Mouse (Mus musculus) spleen, postnatal 4 days (tissue): ENCODE data around the gene Epb41.
A peak's percentile ranks its signal among the peaks of the same experiment; 100 is the strongest.

Experiments used
- DNase-seq, 2 experiments: peaks; one replicate each; pipeline ENCODE4 v3.0.0; 2022; ENCODE audit warnings: low spot score in 2 of 2

The Epb41 gene

DNA sequence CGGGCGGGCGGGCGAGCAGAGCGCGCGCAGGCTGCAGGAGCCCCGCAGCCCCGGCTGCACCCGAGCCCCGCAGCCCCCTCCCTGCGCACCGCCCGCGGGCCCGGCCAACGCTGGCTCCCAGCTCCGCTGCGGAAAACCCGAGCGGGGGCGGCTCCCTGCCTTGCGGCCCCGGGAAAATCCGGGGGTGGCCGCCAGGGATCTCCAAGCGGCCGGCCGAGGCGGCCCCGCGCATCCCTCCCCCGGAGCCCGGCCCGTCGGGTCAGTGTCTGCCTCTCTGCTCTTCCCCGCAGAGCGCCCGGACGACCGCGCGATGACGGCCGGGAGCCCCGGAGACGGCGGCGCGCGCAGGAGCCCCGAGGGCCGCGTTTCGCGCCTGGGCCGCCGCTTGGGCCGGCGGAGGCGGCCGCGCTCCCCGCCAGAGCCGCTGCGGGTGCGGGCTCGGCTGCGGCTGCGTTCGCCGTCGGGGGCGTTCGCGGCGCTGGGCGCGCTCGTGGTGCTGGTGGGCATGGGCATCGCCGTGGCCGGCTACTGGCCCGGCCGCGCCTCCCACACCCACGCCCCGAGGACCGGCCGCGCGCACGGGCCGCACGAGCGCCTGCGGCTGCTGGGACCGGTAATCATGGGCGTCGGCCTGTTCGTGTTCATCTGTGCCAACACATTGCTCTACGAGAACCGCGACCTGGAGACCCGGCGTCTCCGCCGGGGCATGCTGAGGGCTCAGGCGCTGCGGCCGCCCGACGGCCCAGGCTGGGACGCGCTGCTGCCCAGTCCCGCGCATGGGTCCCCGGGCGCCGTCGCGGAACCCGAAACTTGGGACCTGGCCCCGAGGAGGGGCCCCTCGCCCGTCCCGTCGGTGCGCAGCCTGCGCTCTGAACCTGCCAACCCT, 153.4 kb downstream of the Epb41 start, which contains the start of gene Tmem200b:
Gene Tmem200b, plus strand, starts transcription at position 311 of the 886 bp plus-strand sequence.
- no peak for DNase-seq

DNA sequence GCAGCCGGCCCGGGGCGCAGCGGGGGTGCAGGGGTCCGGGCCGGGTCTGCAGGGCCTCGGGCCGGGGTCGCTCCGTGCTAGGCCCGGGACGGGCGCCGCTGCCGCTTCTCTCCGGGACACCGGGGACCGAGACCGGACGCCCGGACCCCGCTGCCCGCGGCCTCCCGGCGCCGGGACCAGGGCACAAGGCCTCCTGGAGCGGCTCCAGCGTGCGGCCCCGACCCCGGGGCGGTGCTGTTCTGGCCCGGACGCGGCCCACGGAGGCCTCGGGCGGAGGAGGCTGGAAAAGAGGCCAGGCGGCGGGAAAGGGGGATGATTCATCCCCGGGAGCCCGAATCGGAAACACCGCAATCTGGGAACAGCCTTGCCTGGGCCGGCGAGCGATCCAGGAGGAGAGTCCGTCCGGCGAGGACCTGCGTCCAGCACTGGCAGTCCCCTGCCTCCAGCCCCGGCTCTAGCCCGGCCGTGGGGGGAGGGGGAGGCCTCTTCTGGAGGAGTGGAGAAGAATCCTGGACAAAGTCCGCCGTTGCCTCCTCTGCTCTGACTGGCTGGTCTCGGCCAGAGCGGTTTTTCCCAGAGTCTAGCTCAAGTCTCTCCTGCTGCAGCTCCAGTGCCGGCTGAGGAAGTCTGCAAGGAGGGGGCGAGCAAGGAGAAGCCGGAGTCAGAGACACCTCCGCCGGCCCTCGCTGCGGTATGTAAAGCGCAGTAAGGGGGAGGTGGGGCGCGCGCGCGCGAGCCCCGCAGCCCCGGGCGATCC, 154.3 kb downstream of the Epb41 start:
- DNase-seq = no peak

DNA sequence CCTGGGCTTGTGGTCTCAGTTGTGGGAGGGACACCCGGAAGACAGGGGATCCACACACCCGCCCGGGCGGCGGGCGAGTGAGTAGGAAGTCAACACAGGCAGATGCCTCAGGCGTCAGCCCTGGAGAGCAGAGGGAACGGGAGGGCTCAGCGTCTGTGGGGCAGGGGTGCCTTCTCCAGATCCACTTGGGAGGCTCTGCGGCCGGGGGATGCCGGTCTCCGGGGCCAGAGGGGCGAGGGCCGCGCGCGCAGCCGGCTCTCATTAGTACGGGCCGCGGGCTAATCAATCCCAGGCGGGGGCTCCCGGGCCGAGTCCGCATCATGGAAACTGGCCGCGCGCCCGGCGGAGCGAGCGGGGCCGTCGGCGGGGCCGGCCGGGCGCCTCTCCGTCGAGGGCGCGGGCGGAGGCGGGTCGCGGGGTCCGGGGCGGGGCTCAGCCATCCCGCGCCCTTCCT, 155.0 kb downstream of the Epb41 start:
- no peak for DNase-seq

DNA sequence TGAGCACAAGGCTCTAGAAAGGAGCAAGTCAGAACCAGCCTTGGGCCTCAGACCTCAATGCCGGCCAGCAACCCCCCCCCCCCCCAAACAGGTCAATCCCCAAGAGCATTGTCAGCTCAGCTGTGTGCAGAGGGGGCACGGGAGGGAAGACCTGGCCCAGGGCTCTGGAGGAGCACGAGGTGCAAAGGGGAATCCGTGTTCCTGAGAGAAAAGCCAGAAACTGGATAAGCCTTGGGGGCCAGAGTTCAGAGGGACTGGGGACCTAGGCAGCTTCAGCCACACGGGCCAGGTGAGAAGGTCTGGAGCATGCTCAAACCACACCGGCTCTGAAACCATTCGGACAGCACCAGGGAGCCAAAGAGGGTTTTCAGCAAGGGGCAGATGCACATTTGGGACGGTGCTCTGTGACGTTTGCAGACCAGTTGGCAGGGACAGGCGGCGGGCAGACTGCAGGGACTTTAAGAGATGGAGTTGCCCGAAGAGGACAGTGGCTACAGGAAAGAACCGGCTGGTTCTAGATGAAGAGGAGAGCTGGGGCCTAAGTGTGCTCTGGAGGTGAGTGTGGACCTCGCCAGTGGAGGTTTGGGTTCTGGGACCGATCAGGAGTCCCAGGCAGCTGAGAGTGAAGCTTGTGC, 155.5 kb downstream of the Epb41 start:
- DNase-seq = no peak

DNA sequence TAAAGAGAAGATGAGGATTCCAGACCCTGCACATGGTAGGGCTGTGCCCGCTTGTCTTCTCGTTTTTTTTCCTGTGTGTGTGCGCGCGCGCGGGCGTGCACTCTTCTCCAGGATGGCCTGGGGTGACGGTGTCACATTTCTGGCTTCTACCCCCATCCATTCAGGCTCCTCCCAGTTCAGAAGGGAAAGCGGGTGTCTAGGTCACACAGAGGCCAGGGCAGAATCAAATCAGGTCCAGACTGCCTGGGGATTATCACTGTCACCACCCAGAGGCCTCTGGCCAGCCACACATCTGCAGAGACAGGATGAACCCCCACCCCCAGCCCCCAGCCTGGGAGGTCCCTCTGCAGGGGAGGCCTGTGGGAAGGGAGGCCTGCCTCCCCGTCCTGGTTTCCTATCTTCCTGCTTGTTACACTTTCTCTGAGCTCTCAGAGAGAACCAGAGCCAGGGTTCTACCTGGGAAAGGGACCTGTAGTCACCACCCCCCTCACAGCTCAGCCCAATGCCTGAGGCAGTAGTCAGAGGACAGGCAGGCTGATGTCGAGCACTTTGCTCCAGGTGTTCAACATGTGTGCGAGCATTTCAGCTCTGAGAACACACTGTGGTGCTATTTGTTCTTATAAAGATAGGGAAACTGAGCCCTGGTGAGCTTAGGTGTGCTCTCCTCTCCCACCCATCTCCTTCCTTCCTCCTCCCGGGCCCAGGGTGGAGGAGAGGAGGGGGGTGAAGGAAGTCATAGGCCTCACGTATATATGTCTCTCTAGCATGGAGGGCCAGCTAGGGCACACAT, 156.2 kb downstream of the Epb41 start:
- no peak for DNase-seq

DNA sequence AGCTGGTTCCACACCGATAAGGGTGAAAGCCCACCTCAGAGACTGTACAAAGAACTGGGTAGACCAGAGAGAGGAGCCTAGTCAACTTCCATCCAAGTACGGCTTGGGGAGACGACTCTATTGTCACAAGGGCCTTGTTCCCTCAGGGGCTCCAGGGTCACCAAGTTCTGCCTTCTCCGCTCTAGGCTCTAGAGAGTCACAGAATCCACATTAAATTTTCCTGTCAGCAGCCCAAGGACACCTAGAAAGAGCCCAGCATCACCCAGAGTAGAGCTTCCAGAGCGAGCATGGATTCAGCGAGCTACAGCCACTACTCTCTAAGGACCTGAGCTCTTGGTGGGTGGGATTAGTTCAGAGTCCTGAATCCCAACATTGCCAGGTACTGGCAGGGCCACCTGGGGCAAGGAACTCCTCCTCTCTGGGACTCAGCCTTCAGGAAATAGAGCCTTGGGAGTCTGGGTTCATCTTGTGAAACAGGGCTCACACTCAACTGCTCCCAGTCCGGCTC, 157.0 kb downstream of the Epb41 start:
- DNase-seq = no peak

DNA sequence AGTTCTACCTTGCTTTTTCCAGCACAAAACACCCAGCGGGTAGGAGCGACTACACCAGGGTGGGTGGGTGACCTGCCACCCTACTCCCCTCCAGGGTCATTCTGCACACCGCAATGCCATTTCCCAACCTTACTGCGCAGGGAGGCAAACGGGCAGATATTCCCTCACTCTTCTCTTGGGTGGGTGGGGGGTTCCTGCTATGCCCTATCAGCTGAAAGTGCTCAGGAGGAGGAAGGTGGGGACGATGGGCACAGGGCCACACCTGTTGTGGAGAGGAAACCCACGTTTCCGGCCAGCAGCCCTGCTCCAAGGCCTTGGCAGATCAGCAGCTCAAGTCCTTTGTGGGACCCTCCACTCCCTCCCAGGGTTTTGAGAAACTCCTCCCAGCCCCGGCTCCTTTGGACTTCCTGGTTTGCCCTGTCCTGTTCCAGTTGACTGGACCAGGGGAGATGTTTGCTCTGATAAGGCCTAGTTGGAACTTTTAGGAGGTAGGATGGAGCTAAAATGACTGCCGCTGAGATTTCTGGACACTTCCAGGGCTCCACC, 158.0 kb downstream of the Epb41 start:
- DNase-seq = no peak

DNA sequence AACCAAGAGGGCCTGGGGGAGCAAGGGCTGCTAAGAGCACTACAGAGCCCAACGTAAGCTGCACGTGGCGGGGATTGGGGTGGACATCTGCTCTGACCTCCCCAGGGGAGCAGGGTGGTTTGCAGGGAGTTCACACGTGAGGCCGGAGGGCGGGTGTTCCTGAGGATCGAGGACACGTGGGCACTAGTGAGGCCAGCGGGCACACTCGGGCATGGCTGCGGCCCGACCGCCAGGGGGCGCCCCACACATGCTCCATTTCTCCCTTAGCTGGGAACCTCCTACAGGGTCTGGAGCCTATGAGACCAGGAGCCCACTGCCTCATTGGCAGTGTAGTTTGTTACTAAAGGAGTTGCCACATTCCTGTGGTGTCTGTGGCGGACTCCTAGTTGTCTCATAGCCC, 158.7 kb downstream of the Epb41 start:
- peak; percentile 79 to 94 for DNase-seq

DNA sequence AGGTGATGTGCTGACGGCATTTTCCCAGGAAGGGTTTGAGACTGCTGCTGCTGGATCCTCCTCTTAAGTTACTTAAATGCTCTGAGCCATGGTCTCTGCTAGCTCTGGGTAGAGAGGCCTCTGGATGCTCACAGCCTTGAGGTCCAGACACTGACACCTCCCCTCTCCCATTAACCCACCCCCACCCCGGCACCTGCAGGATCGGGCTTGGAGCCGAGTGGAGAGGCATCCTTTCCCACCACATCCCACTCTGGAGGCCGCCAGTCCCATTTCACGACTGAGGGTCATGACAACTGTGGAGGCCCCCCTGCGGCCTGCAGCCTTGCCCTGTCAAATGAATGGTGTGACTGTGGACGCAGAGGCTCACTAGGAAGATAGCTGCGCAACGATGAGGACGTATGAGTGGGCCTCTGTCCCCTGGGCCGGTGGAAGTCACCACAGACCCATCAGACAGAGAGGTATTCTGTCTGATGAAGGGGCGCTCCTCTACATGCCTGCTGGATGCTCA, 159.2 kb downstream of the Epb41 start:
- no peak for DNase-seq

DNA sequence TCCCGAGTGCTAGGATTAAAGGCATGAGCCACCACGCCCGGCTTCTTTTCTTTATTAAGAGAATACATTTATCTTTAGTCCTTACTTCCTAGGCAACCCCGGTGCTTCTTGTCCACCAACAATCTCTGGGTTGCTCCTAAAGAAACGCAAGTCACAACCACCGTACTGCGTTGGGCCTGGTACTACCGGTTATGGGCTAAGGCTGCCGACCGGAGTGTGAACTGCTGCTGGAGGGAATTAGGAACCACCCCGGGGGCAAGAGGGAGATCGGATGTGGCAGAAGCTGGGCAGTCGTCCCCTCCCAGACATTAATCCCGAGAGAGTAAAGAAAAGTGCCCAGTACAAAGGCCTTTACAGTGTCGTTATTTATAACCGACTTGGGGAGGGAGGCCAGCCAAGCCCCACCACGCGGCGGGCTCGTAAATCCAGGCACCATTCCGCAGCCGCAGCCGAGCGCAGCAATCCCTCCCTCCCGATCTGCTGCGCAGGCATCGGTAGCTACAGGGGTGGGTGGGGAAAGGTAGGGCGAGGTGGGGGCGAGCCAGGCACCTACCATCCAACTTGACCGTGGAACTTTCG, 160.1 kb downstream of the Epb41 start:
- no peak for DNase-seq

DNA sequence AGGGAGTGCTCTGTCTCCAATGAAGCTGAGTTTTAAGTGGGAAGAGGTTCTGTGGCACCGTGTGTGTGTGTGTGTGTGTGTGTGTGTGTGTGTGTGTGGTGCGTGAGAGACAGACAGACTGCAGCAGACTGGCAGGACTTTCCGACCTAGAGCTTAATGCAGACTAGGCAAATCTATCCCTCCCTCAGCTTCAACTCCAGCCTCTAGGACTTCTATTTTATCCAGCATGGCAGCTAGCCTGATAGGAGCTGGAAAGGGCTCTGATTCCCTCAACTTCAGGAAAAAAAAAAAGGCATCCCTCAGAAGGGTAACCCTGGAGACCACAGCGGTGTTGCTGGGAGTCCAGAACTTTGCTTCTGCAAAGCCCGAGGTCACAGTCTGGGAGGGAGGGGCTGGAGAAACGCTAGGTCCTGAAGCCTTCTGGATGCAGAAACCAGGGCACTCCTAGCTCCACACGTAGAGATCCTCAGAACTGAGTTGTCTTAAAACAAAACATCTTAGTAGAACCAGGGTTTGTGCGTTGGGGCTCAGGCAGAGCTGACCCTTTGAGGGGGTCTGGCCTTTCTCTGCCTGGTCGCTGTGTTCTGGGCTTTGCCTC, 161.0 kb downstream of the Epb41 start:
- no peak for DNase-seq

DNA sequence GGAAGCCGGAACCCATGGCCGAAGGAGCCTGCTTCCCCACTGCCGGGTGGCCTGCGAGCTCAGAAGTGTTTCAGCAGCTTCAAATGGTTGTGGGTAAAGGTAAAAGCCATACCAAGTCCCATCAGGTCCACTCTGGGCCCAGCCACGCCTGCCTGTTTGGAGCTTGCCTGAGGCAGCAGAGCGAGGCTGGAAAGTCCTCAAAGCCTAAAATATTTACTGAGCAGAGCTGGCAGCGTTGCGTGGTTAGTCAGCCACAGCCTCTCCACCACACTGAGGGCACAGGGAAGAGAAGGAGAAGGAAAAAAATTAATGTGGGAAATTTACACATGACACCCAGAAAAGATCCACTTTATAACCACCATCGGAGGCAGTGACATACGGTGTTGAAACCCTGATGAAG, 161.6 kb downstream of the Epb41 start:
- no peak for DNase-seq

DNA sequence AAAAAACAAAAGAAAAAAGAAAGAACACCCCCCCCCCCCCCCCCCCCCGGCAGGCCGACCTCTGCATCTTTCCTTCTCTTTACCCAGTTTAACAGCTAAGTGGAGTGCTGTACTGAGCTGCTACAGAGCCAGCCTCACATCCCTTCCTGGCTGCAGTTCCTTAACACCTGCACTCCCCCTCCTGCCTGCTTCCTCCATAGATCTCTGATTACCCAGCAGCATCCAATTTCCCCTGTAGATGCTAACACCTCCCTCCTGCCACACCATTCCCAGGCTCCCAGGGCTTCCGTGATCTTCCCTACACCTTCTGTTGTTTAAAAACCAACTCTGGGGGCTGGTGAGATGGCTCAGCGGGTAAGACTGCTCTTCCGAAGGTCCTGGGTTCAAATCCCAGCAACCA, 163.6 kb downstream of the Epb41 start:
- no peak for DNase-seq

DNA sequence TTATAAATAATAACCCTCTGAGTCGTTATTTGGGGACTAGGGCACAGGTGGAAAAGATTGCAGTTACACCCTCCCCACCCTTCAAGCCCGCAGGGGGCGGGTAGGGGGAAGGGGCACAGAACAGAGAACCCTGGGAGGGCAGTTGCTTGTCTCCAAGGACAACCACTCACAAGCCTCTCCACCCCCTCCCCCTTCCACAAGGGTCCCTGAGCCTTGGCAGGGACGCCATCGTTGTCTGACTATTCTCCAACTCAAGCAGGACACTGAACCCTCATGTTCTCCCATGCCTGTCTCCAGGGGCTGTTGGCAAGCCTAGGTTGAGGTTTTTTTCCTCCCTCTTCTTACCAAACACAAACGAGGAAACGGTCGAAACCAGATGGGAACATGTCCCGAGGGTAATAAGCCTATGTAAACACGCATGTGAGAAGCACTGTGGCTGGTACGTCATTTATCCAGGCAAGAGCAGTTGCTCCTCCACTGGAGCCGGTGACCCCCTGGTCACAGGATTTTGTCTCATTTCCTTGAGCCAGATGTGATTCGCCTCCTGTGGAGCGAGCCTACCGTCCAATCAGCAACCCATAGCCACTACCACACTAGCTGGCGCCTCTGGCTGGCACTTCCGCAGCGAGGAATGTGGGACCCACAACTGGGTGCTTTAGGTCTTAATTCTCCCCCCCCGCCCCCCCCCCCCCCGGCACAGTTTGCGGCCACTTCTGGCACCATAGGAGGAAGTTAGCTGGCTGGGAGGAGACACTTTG, 164.7 kb downstream of the Epb41 start:
- no peak for DNase-seq

DNA sequence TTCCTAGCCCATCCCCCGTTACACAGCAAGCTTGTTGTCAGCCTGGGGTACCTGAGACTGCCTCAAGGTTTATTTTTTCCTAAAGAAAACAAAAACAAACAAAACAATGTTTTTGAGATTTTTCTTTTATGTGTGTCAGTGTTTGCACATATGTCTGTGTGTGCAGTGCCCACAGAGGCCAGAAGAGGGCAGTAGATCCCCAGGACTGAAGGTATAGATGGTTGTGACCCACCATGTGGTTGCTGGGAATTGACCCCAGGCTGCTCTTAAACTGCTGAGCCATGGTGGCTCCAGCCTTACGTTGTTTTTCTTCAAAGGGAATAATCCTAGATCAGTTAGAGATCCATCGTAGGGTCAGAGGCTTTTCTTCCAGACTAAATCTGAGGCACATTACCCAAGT, 167.2 kb downstream of the Epb41 start:
- no peak for DNase-seq

DNA sequence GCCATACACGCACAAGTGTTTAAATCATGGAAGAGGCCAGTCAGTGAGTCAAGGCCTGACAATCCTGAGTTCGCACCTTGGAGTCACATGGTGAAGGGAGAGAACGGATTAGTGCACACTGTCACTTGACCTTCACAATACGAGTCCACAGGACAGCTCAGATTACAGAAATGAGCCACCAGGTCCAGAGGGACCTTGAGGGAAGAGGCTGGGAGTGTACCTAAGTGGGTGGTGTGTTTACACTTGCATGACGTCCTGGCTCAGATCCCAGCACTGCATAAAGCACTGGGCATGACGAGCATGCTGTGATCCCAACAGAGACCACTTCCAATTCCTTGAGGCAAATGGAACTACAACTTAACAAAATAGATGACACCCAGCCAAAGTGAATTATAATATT, 168.7 kb downstream of the Epb41 start:
- DNase-seq = no peak

DNA sequence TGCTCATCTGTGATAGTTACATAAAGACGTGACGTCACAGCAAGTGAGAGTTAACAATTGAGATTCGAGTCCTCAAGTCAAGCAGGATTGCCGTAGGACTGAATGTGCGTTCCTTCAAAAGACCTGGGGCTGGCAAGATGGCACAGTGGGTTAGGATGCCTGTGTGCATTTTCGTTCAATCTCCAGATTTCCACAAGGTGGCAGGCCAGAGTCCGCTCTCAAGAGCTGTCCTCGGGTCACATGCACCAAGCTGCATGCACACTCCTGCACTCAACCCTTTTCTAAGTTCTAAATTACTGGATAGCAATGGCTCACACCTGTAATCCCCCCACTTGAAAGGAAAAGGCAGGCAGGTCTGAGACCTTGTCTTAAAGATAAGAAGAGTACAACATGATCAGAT, 170.6 kb downstream of the Epb41 start:
- DNase-seq = no peak

DNA sequence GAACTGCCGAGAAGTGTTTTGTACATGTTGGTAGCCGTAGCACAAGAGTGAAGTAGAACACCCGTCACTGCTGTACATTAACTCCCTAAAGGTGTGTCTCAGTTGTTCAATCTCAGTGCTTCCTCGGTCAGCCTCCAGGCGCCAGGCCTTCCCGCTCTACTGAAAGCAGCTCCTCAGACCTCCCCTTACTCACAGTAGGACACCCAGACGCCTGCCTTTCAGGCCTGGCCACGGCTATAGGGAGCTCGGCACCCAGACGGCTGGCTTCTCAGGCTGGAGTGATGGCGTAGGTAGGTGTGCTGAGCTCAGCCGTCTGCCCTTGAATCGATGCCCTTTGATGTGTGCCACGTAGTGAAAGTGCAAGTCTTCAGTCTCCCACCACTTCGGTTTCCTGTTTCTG, 174.0 kb downstream of the Epb41 start:
- DNase-seq = no peak

DNA sequence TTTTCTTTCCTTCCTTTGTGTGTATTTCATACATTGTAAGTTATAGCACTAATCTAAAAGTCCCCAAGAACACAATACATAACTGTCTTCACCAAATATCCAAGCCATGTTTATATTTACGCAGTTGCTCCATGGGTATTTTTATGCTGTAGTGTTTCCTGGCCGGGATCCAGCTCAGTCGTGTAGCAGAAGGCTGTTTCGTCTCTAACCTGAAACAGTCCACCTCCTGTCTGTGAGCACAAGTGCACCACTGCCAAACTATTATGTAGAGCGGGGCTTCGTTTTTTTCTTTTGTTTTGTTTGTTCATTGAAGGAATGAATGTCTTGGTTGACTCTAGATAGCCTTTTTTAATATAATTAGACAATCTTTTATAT, 176.0 kb downstream of the Epb41 start:
- no peak for DNase-seq
